Mouse (Mus musculus) layer of hippocampus, adult 9-11 months (tissue): ENCODE results near the gene Rasa2.
"Not testable (repeated sequence)": the region's sequence is repeated elsewhere in the genome, so short reads cannot be mapped to it uniquely, and the experiment has no call there.

ENCODE experiments used
- DNase-seq: peaks from one replicate; pipeline ENCODE4 v3.0.0; 2022

Rasa2 gene

DNA sequence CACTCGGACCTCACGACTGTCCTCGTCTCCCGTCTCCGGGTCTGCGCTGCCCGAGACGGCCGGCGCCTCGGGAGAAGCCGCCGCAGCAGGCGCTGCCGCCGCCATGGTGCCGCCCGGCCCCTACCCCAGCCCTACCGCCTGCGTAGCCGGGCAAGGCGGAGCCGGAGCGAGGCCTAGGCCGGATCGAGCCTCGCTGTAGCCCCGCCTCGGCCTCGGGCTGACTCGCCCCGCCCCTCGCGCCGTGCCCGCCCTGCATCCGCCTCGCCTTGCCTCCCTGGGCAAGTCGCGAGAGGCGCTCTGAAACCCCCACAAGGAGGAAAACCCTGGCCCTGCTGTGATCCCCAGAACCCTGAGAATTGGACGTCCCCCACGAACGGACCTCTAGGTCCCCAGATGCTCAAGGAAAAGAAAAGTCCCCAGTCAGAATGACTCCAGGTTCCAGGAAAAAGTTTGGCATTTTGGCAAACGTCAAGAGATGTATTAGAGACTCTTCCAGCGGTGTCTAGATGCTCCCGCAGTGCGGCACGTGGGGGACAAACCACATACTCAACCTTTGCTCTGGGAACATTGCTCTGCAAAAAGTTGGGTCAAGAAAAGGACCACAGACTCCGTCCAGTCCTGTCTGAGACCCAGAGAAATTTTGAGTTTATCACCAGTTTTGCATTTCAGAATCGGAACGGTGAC is at the start of gene Rasa2:
Gene Rasa2 (minus strand): TSS at position 229 of the 684 bp plus-strand sequence.
- DNase-seq = peak; percentile 87

DNA sequence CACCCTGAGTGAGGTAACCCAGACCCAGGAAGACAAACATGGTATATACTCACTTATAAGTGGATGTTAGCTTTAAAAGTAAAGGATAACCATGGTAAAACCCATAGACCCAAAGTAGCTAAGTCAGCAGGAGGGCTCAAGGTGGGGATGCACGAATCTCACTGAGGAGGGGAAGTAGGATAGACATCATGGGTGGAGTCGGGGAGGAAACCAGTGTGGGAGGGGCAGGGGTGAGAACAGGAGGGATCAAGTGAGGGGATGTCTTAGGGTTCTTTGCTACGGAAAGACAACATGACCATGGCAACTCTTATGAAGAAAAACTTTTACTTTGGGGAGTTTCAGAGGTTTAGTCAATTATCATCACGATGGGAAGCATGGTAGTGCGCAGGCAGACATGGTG is 47.2 kb upstream of the Rasa2 start:
- no peak for DNase-seq

DNA sequence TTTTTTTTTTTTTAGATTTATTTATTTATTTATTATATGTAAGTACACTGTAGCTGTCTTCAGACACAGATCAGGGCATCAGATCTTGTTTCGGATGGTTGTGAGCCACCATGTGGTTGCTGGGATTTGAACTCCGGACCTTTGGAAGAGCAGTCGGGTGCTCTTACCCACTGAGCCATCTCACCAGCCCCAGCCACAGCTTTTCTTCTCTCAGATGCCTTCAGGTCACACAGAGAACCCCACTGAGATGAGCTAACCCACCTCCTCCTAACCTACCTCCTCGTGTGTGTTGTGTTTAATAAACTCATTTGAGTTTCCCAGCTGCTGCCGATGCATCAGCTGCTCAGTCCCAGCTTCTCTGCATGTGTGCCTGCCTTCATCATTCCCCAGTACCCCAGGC is 46.3 kb upstream of the Rasa2 start:
- DNase-seq = not testable (repeated sequence)

DNA sequence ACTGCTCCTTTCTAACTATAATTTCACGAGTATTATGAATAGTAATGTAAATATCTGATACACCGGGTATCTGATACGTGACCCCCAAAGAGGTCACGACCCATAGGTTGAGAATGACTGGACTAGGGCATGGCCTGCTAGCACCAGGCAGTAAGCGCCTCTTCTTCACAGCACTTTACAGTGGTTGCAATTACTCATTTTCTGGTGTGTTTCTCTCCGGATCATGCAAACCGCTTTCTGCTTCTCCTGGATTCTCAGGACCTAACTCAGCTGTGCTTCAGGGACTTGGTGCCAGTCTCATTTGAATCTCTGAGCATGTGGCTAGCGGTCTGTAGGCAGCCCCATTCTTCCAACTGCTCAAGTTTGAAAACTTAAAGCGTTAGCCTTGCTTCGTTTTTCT is 45.3 kb upstream of the Rasa2 start:
- no peak for DNase-seq

DNA sequence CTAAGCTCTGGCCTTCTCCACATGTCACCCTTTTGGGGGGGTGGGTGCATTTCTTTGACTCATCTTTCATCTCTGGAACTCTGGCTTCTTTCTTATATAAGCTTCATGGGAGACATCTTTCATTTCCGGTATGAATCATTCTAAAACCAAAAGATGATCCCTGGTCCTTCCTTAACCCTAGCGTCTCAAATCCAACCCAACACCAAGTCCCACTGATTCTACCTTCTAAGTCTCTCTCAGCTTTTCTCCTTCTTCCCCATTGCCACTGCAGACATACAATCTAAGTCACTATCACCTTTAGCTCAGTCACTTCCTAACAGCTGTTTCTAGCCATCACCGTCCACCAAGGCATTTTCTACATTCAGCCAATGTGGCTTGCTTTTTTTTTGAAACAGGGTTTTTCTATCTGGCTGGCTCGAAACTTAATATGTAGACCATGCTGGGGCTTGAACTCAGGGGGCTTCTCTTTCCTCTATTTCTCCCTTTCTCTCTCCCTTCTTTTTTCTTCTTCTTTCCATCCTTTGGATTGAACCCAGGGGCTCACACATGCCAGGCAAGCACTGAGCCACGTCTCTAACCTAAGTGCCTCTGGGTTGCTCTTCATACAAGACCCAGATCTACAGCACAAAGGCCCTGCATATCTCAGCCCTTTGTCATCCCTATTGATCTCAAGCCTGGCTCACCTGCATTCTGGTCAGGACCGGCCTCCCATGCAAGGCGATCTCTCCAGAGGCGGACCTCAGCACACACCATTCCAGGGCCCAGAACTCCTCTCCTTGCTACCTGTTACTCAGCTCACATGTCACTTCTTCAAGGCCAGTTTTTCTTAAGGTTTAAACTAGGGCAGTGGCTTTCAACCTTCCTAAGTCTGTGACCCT is 44.6 kb upstream of the Rasa2 start:
- DNase-seq = no peak

DNA sequence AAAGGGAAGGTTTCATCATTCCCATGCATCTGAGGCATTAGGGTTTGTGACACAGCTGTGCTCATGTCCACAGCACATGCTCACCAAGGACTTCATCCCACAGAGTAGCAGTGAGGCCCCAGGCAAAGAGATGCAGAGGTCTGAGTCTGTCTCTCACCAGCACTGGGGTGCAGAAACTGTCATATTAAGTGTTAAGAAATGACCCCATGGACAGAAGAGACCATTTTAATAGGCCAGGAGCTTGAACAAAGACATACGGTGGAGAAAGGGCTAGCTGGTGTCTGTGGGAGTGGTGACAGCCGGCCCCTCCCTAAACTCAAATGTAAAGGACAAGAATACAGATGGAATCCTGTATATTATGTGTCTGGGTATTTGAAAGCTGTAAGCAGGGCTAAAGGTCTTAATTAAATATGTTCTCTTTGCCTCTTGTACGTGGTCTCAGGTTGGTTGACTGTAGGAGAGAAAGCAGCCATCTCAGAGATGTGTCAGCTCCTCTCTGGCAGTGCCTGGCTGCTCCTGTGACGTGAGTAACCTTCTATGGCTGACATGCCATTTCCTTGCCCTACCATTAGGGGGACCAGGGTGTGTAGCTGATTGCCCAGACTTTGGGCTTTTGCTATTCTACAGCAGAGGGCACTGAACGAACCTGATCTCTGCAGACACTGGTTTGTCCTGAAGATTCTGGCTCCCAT is 43.8 kb upstream of the Rasa2 start:
- peak; percentile 66 for DNase-seq

DNA sequence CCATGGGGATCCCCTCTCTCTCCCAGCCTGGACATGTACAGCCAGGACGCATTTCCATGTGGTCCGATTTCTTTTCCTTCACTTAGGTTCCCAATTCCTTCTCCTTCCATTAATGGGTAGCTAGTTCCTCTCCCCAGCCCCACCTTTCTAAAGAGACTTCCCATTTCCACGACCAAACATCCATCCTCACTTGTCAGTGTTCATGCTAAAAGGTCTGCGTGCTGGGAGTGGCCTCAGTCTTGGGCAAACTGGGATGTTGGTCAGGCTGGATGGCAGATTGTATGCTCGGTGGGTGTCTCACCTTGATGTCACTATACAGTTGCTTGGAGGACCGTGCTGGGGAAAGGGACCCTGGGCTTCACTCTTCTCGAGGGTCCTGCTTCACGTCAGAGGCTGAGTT is 42.9 kb upstream of the Rasa2 start:
- no peak for DNase-seq

DNA sequence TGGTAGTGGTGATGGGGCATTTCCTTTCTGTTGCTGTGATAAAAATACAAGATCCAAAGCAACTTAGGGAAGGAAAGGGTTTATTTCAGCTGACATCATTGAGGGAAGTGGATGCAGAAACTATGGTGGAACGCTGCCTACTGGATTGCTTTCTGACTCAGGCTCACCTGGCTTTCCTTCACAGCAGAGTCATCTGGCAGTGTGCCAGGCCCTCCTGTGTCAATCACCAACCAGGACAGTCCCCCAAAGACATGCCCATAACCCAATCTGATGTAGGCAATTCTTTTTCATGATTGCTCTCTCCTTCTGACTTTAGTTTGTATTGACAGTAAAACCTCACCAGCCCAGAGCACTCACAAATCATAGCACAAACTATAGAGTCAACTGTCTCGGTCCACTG is 41.0 kb upstream of the Rasa2 start:
- DNase-seq = no peak

DNA sequence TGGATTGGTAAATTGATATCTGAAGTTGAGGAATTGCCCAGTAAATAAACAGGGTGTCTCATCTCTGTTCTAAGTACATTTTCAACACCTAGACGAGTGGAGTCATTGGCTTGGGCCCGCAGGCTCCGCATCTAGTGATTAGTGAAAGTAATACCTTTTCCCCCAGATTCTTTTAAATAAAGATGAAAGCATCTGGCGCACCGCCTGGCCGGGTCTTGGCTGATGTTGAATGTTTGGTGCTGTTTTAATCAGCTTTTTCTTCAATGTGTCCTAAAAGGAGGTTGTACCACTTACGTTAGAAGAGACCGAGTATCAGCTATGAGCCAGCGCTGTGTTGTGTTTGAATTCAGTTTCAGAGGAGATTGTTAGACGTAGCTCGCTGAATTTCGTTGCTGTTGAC is 39.8 kb upstream of the Rasa2 start:
- no peak for DNase-seq

DNA sequence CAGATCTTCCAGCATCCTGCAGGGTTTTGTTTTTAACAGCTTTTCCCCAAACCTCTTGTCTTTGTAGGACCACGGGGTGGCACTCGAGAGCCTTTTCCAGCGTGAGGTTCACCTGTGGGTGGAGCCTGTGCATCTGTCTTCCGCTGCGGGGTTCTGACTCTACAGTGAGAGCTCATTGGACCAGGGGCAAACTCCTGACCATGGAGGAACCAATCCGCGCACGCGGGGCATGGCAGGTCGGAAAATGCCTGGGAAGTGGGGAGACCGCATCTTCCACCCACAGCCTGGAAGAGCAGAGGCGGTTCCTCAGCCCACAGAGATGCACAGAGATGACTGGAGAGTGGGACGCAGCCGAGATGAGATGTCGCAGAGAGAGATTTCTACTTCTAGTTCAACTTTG is 38.5 kb upstream of the Rasa2 start:
- peak; percentile 98 for DNase-seq

DNA sequence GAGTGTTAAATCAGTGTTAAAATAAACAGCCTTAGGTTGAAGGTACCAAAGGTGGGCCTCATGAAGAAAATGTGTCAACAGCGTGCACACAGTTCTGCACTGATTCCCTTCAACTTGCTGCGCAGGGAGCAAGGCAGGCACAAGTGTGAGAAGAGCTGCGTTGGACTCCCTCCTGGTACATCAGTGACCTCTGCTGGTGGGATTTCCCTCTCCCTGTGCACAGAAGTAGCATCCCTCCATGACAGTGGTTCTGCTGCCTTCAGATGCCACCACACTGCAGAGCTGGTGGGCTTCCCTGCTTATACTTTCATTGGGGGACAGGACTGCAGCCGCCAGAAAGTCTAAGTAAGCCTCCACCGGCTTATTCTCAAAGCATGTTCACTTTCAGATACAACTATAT is 37.2 kb upstream of the Rasa2 start:
- DNase-seq = peak; percentile 75

DNA sequence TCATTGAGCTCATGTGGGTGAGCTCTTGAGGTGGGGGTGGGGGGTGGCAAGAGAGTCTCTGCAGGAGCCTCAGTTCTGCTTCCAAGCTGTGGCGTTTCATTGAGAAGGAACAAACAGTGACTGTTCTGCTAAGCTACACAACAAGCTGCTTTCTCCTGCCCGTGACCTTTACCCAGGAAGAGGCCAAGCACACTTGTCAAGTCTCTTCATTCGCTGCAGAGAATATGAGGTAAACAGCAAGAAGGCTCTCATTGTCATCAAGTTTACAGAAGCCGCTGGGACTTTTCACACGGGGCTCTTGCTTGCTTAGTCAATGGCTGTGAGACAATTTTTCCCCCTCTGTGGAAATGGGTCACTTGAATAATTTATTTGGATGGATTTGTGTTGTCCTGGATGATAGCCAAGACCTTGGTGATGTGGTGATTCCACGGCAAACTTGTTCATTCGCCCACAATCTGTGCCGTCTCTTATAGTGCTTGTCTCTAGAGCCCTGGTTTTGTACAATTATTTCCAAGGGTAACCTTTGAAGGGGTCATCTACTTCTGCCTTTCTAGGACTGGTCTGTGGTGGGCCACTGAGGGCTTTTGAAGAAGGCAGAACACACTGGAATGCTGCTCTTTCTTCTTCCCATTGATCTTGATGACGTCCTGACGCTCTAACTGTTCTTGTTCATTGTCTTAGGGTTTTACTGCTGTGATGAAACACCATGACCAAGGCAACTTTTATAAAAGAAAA is 29.3 kb upstream of the Rasa2 start:
- peak; percentile 38 for DNase-seq

DNA sequence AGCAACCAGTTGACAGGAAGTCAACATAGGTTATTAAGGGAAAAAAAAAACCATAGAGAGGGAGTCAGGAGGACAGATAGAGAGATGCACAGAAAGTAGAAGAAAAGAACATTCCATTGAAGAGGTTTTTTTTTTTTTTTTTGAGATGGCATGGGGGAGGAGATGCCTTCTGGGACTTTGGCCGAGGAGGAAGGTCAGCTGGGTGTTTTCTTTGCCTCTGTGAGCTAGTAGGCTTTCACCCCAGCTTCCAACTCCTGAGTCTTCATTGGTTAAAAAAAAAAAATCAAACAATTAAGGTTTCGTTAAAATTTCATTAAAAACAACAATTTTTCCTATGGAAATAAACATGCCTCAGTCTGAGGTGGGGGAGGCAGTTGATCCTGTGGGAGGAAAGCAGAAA is 28.4 kb upstream of the Rasa2 start:
- no peak for DNase-seq

DNA sequence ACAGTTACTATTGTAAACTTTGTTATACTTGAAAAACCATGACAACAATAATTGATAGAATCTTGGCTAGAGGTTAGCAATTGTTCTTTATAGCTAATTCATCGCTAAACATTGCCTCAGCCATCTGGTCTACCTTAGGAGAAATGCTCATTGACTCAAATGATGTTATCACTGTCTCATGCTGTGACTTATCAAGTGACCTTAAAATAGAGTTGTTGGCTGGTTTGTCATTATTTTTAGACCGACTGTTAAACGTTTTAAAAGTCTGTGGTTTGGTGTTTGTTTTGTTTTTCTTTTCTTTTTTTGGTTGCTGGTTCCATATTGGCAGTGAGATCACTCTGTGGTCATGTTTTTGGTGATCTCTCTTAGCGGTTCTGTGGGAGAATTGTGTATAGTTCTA is 22.1 kb upstream of the Rasa2 start:
- DNase-seq = no peak

DNA sequence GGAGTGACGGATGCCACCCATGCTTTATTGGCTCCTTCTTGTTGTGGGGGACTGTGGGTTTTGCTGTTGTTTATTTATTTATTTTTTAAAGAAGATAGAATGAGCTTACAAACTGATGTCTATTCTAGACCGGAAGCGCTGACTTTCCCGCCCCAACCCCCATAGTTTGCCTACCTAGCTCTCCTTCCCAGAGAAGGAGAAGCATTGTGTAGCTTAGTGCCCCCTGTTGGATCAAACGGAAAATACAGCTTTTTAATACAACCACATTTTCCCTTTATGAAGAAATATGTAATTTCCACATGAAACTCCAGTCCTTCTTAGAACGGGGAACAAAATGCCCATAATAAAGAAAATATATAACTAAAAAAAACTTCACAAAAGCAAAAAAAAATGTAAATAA is 21.3 kb upstream of the Rasa2 start:
- no peak for DNase-seq

DNA sequence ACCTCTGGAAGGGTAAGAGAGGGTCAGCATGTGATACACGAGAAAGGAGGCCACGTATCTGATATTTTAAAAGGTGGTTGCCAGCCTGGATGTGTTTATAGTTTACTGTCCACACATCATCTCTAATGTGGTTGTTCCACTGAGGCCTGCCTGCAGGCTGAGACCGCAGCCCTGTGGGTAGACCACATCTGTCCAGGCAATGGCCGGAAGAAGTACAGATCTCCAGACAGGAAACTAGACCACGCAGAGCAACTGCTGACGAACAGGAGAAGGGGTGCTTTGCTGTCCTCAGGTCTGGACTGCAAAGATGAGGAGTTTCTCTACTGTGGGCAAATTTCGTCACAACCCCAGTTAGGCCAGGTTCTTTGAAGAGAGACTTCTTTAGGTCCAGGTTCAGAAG is 19.4 kb upstream of the Rasa2 start:
- DNase-seq = no peak

DNA sequence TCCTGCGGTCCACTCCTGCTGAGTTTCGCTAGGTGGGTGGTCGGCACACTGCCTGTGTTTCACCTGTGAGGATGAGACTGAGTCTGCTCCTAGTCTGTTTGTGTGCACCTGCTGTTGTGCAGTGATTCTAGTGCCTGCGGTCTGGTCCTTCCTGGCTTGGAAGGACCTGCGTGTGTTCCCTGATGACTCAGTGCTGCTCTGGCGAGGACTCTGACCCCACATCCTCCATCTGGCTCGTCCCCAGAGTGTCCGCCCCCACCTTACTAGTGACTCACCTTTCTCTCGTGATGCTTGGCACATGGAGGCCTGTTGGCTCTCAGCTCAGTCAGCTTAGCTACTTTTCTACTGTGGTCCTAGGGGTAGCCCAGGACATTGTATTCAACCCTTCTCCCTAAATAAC is 18.5 kb upstream of the Rasa2 start:
- DNase-seq = no peak

DNA sequence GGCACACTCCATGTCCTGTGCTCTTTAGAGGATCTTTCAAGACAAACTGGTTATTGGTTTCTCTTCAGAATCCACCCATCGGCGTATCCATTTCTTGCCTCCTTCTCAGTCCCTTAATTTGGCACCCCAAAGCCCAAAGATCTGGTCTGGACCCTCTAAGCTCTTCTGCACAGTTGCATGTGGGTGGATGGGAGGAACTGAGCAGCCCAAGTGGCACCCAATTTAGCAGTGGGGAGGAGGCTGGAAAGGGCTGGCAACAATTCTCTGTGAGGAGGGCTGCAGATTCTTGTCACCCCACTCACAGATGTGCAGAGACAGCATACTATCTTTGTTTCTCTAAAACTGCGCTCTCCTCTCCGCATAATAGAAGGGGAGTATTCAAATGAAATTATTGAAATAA is 17.9 kb upstream of the Rasa2 start:
- DNase-seq = no peak

DNA sequence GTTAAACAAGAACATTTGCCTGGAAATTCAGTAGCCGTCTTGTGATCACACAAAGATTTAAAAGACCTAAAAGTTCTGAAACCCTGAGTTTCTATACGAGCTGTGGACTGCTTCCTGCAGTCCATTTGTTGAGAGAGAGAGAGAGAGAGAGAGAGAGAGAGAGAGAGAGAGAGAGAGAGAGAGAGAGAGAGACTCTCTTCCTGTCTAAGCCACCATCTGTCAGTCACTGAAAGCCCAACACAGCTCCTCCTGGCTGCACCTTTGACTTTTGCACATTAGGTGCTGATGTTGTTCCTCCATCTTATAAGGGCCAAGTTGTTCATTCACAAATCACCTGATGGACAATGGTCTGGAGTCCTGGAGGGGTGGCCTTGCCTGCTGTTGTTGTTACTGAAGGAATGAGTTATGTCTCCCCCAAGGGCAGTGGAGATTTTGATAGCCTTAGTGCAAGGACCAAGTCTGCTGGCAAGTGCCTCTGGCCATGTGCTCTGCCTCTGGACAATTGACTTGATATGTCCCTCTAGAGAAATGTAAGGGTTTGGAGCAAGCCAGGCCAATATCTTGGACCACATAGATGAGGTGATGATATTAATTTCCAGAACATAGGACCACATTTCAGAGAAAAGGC is 15.4 kb upstream of the Rasa2 start:
- no peak for DNase-seq

DNA sequence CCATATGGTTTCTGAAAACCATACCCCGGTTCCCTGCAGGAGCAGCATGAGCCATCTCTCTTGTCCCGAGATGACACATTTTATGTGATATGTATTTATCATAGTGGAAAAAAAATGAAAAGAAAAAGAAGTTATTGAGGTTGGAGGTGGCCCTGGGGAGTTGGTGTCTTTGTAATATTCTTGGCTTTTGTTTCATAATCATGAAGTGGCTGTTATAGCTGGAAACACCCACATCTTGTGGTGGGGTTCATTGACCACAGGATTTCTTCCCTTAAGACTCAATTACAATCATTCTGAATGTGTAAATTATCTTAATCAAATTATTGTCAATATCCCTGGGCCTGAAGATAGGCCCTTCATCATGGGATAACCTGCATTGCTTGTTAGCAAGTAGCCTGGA is 13.4 kb upstream of the Rasa2 start:
- no peak for DNase-seq

DNA sequence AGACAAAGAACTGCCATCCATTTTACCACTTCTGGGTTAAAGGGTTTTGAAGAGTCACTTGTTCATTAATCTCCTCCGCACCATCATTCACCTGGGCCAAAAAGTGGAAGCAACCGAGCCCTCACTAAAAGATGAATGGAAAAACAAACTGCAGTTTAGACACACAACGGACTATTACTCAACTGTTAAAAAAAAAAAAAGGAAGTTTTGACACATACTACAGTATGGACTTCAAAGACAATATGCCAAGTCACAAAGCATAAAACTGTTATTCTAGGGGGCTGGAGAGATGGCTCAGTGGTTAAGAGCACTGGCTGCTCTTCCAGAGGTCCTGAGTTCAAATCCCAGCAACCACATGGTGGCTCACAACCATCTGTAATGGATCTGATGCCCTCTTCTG is 12.6 kb upstream of the Rasa2 start:
- not testable (repeated sequence) for DNase-seq

DNA sequence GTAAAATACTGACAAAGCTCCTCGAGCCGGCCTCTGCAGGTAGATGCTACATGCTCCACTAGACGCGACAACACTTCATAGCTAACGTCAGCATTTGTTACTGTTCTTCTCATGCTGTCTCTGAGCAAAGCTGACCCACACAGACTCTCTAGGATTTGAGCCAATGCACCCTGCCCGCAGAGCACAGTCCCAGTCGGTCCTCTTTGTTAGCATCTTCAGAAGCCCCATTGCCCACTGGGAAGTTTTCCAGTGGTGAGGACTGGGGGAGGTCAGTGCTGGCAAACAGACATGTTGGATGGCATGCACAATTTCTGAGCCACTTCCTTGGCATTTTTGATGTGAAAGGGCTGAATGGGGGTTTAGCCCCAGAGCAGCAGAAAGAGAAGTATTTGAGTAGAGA is 8.0 kb upstream of the Rasa2 start:
- peak; percentile 48 for DNase-seq

DNA sequence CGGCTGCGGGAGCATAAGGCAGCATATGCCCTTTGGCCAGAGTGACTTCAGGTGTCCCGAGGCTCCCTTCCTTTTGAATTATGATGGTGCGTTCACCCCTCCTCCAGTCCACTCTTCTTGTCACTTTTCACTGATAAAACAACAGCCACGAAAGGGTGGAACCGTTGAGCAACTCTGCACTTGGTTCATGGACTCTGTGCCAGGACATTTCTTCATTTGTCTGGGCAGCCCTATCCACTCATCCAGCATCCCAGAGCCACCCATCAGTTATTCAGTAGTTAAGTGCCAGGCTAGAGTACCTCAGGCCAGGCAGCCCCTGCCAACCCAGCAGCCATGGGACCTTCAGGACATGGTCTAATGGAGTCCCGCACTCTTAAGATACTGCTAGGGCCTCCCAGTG is 7.1 kb upstream of the Rasa2 start:
- no peak for DNase-seq
